Mouse (Mus musculus): Measurements from ENCODE around the gene Slc25a34.

DNA sequence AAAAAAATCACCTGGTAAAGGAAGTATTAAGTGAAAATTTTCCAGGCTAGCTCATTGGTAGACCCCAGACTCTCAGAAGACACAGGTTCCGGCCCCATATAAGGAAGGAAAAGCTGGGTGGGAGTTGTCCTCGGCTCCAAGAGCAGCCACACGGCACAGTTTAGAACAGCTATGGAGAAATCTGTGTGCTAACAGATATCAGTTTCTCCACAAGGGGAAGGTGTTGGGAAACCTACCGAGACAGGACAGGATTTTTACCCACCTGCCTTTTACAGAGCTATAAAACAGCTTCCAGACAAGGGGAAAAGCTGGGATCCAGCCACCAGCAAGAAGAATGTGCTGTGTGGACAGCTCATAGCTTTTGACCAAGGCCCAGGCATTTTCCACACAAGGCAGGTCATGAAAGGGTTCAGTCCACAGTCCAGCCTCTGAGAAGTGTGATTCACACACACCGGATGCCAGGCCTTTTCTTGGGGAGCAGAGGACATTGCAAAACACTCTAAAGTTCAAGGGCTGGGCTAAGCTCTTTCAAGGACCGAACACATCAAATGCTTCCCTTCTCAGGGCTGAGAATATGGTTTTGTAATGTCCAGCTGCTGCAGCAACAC, 50.2 kb downstream of the Slc25a34 start:
- TF ChIP-seq CTCF (IDR thresholded peaks at IDR 0.05; ENCODE audit: borderline replicate concordance, insufficient read depth, low read length) (no peak), POLR2A (IDR thresholded peaks at IDR 0.05; ENCODE audit: low read depth, low read length) (no peak; the same call in 1 of the 2 replicates)
